Mouse (Mus musculus): ENCODE measurements around the gene Rpp38.

The Rpp38 gene

DNA sequence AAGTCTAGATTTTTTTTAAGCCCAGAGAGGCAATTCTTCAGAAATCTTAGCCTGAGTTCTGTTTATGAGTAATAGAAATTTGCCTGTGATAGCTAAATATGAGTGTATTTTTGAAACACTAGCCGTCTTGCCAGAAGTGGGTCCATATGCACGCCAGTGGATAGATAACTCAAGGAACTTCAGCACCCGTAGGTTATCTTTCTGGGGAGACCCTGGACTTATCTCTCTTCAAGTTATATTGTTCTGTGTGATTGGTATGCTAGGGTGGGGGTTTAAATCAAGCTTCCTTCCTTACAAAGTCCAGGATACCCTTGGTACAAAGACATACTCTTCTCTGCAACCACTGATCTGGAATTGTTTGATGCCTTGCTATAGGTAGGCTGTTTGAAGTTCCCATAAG lies 46.7 kb downstream of the Rpp38 start:
- no peak for DNase-seq (ENCODE audit: low spot score)

DNA sequence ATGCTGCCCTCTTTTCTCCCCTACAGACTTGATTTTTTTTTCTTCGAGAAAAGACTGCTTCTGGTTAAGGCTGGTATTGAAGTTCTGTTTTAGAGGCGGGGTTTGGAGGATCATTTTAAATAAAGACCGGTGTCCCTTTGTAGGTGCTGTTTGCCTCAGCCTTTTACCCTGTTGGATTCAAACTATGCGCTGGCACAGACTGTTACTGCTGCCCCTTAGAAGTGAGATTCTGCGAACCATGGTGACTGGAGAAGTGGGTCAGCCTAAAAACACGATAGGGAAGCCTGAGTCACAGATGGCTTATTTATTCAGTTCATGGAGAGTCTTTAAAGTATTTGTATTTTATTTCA lies 47.3 kb downstream of the Rpp38 start:
- no peak for DNase-seq (ENCODE audit: low spot score)

GRCm38 (mm10) chr2:3284473-3285180 lies 47.8 kb downstream of the Rpp38 start:
- DNase-seq (ENCODE audit: low spot score), result peak; percentile 23

GRCm38 (mm10) chr2:3283602-3284472 lies 48.6 kb downstream of the Rpp38 start, which contains the start of gene Nmt2:
Gene Nmt2 (plus strand): TSS chr2:3284212.
- DNase-seq (ENCODE audit: low spot score), result peak; percentile 88

GRCm38 (mm10) chr2:3282866-3283601 lies 49.4 kb downstream of the Rpp38 start:
- no peak for DNase-seq (ENCODE audit: low spot score)

- no peak for DNase-seq (ENCODE audit: low spot score)
Measured at GRCm38 (mm10) chr2:3281311-3281710, 51.1 kb downstream of the Rpp38 start.

All from ovary, postnatal 10 days (tissue).